Mouse (Mus musculus) heart, postnatal 0 days (tissue): ENCODE results near the gene Bcap29. TPM values are rescaled to one million over a fixed set of nuclear protein-coding genes. Genes with fewer than 3 reads are reported as not detected.
"Not testable (repeated sequence)": the region's sequence is repeated elsewhere in the genome, so short reads cannot be mapped to it uniquely, and the experiment has no call there.

Experiments used
- ATAC-seq: fragments of 200-750 bp; cut with Nextera tagmentation; 2 replicates; pipeline ENCODE4 v1.8.0; 2017; ENCODE audit warnings: low read depth, moderate number of reproducible peaks, moderate library complexity; ENCODE audit not compliant: insufficient read depth
- DNase-seq: peaks from one replicate; pipeline ENCODE4 v3.0.0-alpha.2; 2016; ENCODE audit warnings: low spot score
- H3K27ac ChIP-seq: fragments of 300-500 bp; sonication (generic); 2 replicates; pipeline ENCODE4 v1.5.1; 2014; ENCODE audit warnings: low read depth, mild to moderate bottlenecking
- H3K27me3 ChIP-seq: fragments of 300-500 bp; sonication (generic); 2 replicates; pipeline ENCODE4 v1.6.1; 2014; ENCODE audit warnings: low read length, mixed read lengths; ENCODE audit not compliant: control insufficient read depth, insufficient read depth
- H3K36me3 ChIP-seq: fragments of 300-500 bp; sonication (generic); replicated peaks from 2 replicates; pipeline ENCODE4 v1.6.1; 2014; ENCODE audit warnings: low read length, mixed read lengths; ENCODE audit not compliant: control insufficient read depth, insufficient read depth
- H3K4me1 ChIP-seq: fragments of 300-500 bp; sonication (generic); 2 replicates; pipeline ENCODE4 v1.6.1; 2014; ENCODE audit warnings: antibody characterized with exemption; ENCODE audit not compliant: control insufficient read depth, insufficient read depth
- H3K4me2 ChIP-seq: fragments of 300-500 bp; sonication (generic); 2 replicates; pipeline ENCODE4 v1.6.1; 2014; ENCODE audit warnings: low read depth, mild to moderate bottlenecking, low read length, moderate library complexity
- H3K4me3 ChIP-seq: fragments of 300-500 bp; sonication (generic); 2 replicates; pipeline ENCODE4 v1.5.1; 2014; ENCODE audit warnings: low read depth, low read length
- H3K9ac ChIP-seq: fragments of 300-500 bp; sonication (generic); replicated peaks from 2 replicates; pipeline ENCODE4 v1.6.1; 2014; ENCODE audit warnings: low read depth, low read length, mixed read lengths
- H3K9me3 ChIP-seq: fragments of 300-500 bp; sonication (generic); replicated peaks from 2 replicates; pipeline ENCODE4 v1.6.1; 2016; ENCODE audit warnings: low read length; ENCODE audit not compliant: control insufficient read depth
- CTCF ChIP-seq: IDR thresholded peaks from 2 replicates; pipeline ENCODE4 v1.5.1; 2016; ENCODE audit warnings: antibody characterized with exemption, control low read depth, low read depth
- EP300 ChIP-seq: IDR thresholded peaks from 2 replicates; pipeline ENCODE4 v1.6.1; 2016; ENCODE audit warnings: antibody characterized with exemption, low read depth
- WGBS: fragments of 180-500 bp; shearing (Covaris S2); extraction: QIAGEN DNeasy Blood & Tissue Kit; methylation state at CpG from one replicate; pipeline ENCODE4 v1.1.7; 2014; 5-methylcytosine and 5-hydroxymethylcytosine counted together
- polyA plus RNA-seq: library from polyadenylated mRNA; unstranded; fragments of >200 nt; fragmentation: Nextera tagmentation; extraction: Ambion mirVana; gene quantifications from 2 replicates; pipeline ENCODE4 v1.2.1, GENCODE M21; 2015
- total RNA-seq: library from RNA; depleted of rRNA; stranded (reverse); fragments of >200 nt; gene quantifications from 2 replicates; pipeline ENCODE4 v1.2.3, GENCODE M21; 2014; ENCODE audit warnings: low replicate concordance

The Bcap29 gene
- total and polyA plus RNA-seq, 2 experiments from 2014 or later: 10.4 to 52.8 TPM

DNA sequence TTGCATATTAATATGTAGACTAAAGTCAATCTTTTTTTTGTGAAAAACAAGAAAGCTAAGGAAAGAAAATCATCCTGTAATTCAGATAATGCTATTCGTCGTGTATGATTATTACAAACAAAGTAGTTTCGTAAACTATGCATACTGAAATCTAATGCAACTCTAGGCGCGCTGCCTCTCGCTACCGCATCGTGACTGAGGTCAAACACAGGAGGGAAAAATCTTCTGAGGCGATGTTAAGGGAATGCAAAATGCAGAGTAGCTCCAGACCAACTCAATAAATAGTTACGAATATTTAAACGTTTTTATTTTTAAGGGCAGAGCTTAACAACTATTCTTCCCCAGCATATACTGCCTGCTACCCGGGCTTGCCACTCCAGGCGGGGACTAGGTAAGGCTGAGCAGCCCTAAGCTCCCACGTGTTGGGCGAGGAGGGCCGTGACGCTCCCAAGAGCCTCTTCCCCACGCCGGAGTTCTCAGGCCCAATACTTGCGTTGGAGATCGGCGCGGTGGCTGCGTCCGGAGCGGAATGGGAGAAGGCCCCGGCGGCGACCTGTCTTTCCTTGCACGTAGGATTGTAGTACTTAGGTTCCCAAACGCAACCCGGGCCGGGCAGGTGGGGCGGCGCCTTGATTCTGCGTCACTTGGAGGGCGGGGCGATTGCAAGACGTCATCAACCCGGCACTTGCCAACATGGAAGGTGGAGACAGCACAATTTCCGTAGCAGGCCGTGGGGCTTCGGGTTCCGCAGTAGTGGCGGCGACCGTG, 19.9 kb upstream of the Bcap29 start, which contains the start of the genes Dus4l and Cog5:
Dus4l (minus strand) TSS at position 630 of the 768 bp plus-strand sequence.
Cog5 (plus strand) TSS at position 673 of the 768 bp plus-strand sequence.
- under 1% methylated on average over 47 of the region's 47 CpGs for WGBS
- TF ChIP-seq CTCF: no peak
- Histone ChIP-seq H3K4me2 (peak within 1 kb of the TSS; percentile 68), H3K27me3 (no peaks in the 10 kb centered on the region), H3K9ac (peak within 1 kb of the TSS; percentile 84), H3K27ac (peak within 1 kb of the TSS; percentile 91), H3K36me3 (no peaks in the 10 kb centered on the region), H3K9me3 (no peaks in the 10 kb centered on the region), H3K4me3 (peak within 1 kb of the TSS; percentile 92), H3K4me1 (peaks cover 5% of the 10 kb centered on the region)
- ATAC-seq (peak; percentile 94), DNase-seq (peak; percentile 76)

DNA sequence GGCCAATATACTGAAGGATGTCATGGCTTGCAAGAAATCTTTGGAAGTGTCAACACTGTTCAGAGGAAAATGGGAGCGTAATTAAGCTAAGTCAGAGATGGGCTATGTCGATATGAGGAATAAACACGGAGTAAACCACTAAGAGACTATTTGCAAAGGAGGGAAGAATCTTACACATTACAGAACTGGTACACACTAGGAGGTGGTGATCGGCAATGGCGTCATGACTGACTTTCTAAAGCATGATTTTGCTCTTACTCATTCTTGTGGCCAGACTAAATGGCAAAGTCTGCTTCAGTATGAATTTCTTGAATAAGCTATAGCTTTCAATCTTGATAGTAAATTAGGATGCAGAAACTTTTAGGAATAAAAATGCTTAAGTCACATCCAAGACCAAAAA, 19.2 kb upstream of the Bcap29 start:
- DNase-seq (no peak), ATAC-seq (no peak)
- WGBS: 76% methylated on average over 5 of the region's 5 CpGs
- peak overlapping the region; percentile 23; the same call in 1 of the 2 replicates for H3K4me2 ChIP-seq
- H3K36me3 ChIP-seq: no peaks in the 10 kb centered on the region
- no peaks in the 10 kb centered on the region for H3K27me3 ChIP-seq
- no peaks in the 10 kb centered on the region for H3K9me3 ChIP-seq
- no peak overlapping the region for H3K27ac ChIP-seq
- H3K4me1 ChIP-seq: peaks cover 5% of the 10 kb centered on the region
- TF ChIP-seq CTCF (no peak), EP300 (no peak)
- H3K4me3 ChIP-seq: no peak overlapping the region
- no peak overlapping the region for H3K9ac ChIP-seq

DNA sequence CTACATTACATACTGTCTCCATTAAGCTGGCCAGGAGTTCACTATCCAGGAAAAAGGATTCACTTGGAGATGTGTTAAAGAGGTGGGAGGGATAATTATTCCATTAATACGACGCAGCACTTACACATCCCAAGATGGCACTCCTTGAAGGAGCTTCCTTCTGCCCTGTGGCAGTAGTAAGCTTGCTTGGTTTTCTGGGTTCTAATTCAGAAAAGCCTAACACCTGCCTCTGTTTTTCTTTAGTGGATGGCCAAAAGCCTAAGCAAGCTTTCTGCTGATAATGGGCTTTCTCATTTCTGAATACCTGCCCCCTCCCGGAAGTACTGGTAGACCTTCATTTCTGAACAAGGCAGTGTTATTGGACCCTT, 766 bp upstream of the Bcap29 start:
- H3K36me3 ChIP-seq: 0 out of 2 replicates have a peak, but pooled peaks cover 3% of the 10 kb centered on the region
- DNase-seq (no peak), ATAC-seq (no peak)
- no peaks in the 10 kb centered on the region for H3K9me3 ChIP-seq
- no peaks in the 10 kb centered on the region for H3K27me3 ChIP-seq
- no peak overlapping the region for H3K9ac ChIP-seq
- TF ChIP-seq CTCF: no peak
- TF ChIP-seq EP300: no peak
- 0 out of 2 replicates have a peak overlapping the region, but pooled peaks have one; percentile 84 for H3K27ac ChIP-seq
- peak overlapping the region; percentile 79 for H3K4me2 ChIP-seq
- no peak overlapping the region for H3K4me3 ChIP-seq
- WGBS: 94% methylated on average over 3 of the region's 3 CpGs
- H3K4me1 ChIP-seq: peaks cover 9% of the 10 kb centered on the region; the same call in 1 of the 2 replicates

DNA sequence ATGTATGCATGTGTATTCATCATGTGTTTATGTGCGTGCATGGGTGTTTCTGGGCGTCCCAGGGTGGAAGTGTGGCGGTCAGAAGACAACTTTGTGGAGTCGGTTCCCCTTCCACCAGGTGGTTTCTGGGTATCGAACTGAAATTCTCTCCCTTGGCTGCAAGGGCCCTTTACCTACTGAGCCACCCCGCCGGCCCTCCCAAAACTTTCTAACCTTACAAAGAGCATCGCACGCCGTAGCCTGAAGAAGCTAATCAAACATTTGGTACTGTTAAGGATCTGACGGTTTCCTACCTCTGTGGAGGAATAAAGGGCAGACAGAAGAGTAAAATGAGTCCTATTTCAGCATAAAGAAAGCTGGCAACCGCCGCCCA, 502 bp downstream of the Bcap29 start:
- Histone ChIP-seq H3K9ac (peak overlapping the region; percentile 83), H3K27me3 (no peaks in the 10 kb centered on the region), H3K4me2 (peak overlapping the region; percentile 79), H3K36me3 (peaks cover 5% of the 10 kb centered on the region; the same call in 1 of the 2 replicates), H3K9me3 (no peaks in the 10 kb centered on the region), H3K4me3 (peak overlapping the region; percentile 67), H3K4me1 (peaks cover 9% of the 10 kb centered on the region; the same call in 1 of the 2 replicates), H3K27ac (peak overlapping the region; percentile 84)
- ATAC-seq: peak; percentile 28; the same call in 1 of the 2 replicates
- 4% methylated on average over 13 of the region's 13 CpGs for WGBS
- DNase-seq: peak; percentile 15
- TF ChIP-seq CTCF (no peak), EP300 (no peak)

DNA sequence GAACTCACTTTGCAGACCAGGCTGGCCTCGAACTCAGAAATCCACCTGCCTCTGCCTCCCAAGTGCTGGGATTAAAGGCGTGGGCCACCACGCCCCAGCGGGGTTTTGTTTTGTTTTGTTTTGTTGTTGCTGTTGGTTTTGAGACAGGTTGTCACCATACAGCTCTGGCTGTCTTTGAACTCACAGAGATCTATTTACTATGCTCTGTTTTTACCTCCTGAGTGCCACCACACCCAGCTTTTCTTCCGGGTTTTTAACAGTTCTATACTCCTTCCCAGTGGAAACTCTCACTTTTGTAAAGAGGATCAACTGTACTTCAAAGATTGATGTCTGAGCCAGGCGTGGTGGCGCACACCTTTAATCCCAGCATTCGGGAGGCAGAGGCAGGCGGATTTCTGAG, 6.1 kb downstream of the Bcap29 start:
- H3K36me3 ChIP-seq: peaks cover 27% of the 10 kb centered on the region
- H3K4me2 ChIP-seq, H3K4me1 ChIP-seq, H3K9ac ChIP-seq, DNase-seq, H3K27me3 ChIP-seq, H3K9me3 ChIP-seq, H3K27ac ChIP-seq, H3K4me3 ChIP-seq, ATAC-seq: not testable (repeated sequence)
- WGBS: 94% methylated on average over 9 of the region's 9 CpGs
